Mouse (Mus musculus) left cerebral cortex, adult 8-10 months (tissue): ENCODE measurements around the gene Hpse2. TPM values are rescaled to one million over a fixed set of nuclear protein-coding genes. Genes with fewer than 3 reads are reported as not detected.

ENCODE experiments used
- DNase-seq, 2 experiments: peaks; one replicate each; pipeline ENCODE4 v3.0.0; 2022; ENCODE audit warnings: low spot score in 2 of 2
- total RNA-seq, 4 experiments: library from RNA; stranded (reverse); gene quantifications; 2 replicates each; pipeline ENCODE4 v1.2.4; 2022

Gene Hpse2
- total RNA-seq, 4 experiments from 2014 or later, result 0.08 to 0.13 (median 0.09) TPM; not detected in 1

DNA sequence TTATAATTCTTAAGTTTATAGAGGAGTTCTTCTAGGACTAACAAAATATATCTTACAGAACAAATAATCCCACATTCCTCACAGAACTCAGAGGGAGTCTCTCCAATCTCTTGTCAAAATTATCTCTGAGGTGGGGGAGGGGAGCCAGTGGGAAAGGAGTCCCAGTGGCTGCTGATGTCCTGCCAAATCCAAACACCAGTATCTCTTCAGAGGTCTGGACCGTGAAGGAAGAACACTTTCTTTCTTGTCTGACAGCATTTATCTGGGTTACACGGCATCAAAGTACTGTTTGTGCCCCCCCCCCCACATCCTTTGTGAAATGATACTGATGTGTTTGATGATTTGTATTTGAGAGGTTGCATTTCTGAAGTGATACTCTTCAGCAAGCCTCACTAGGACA is 213.3 kb downstream of the Hpse2 start:
- DNase-seq, result no peak

DNA sequence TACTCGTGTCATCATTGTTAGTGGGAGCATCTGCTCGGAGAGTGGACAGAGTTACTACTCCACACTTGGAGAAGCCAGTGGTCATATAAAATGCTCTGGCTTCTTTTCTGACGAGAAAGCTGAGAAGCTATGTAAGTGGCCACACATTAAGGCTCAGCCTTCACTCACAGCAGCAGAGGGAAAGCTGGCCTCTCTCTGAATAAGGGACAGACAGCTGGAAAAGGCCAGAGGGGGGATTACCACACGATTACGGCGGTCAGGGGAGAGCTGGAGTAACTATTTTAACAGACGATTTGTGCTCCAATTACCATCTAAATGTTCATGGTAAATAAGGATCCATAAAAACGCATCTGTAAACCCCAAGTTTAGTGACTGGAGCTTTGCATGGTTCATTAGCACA is 232.1 kb downstream of the Hpse2 start:
- DNase-seq, result no peak

DNA sequence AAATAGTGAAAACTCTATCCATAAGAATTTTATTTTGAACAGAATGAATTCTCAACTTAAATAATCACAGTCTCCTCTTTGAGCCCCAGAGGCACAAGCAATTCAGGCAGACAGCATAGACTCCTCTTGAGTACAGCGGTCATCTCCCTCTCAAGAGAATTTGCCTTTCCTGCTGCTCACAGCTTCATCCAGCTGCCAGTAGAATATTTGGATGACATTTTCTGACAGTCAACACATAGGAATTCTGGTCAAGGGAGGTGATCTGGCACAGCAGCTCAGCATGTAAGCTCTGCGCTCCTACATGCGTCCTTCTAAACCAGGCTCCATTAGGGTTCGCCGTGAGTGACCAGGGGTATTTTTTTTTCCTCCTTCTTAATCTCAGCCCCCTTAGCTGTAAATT is 232.6 kb downstream of the Hpse2 start:
- DNase-seq, result no peak

DNA sequence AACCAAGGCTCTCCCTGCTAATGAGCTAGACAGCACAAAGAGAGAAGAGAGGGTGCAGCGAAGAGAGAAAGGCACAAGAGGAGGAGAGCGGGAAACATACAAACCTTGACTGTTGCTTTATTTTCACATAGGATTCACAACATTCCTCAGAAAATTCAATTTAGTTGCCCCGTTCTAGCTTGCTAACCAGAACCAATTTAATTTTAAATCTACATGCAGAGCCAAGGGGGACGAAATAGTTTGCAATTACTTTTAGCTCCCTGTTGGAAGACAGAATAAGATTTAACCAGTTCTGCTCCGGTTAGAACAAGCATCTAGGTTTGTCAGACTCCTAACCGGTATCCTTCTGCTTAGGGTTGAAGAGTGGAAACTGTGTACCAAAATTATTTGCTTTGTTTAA is 240.3 kb downstream of the Hpse2 start:
- no peak for DNase-seq

DNA sequence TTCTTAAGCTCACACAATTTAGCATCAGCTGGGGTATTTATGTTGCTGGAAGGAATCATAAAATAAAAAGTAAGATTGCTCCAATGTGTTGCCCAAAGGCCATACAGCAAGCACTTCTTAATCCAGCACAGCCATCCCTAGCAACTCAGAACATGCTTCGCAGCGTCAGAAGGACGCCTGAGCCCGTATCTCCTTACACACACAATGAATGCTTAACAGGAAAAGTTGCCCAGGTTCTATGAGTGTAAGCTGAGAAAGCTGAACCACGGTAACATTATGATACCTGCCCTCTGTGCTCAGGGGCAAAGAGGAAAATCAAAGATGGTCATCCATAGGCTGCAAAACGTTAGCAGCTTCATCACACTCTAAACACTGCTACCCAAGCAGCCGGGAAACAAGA is 241.3 kb downstream of the Hpse2 start:
- DNase-seq, result no peak

DNA sequence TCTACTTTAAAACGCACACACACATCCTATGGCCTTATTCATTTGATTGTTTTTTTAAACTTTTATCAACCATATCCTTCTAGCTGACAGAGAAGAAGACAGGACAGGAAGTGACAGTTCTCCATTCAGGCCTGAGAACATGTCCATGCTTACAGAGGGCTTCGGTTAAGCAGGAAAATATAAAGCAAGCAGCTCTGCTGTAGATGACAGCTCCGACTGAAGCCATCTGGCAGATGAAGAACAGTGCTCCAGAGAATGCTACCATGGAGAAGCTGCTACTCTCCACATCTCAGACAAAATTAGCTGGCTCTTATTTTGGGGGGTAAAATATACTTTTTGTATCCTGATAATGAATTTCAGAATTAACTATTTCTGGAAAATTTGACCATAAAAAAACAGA is 246.5 kb downstream of the Hpse2 start:
- no peak for DNase-seq

DNA sequence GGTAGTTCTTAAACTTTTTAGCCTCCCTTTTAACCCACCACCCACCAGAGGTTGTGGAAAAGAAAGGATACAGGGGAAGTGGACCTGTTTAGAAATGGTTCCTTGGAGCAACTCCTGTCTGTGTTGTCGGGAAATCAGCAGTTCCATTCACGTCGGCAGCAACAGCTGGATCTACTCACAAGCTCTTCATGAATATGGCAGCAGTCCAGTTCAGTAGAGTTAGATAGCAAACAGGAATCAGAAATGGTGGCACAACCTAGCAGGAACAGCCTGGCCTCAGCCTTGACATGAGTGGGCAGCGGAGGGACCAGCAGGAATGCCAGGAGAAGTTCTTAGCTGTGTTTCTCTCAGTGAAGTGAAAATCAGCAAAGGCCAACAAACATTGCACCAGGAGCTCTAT is 278.4 kb downstream of the Hpse2 start:
- no peak for DNase-seq

DNA sequence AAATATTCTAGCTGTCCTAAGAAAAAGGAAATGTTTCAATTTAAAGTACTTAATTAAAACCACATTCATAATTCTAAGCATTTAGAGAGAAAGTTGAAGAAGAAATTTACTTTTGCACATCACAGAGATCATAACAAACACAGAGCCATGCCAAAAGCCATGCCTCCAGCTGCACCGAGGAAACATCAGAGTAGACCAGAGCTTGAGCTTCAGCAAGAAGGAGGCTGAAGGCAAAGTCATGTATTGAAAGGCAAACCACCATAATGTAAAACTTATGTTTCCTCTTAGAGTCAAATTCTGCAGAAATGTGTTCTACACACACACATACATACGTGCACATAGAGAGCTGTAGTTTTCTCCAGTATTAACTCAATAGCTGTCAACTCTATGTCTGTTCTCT is 291.2 kb downstream of the Hpse2 start:
- DNase-seq, result no peak

DNA sequence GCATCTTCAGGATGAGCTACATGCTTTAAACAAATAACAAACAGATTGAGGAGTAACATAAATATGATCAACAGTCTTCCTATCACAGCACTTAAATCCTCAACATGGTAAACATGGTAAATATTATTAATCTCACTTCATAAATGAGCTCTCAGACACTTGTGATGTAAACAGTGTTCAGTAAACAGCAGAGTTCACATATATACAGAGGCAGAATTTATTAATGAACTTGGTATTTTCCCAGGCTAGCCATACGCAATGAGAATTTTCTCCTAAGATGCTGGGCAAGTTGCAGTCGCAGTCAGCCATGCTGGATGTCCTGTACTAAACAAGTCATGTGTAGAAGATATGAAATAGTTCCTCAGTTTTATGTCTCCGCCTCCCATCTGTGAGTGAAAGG is 300.9 kb downstream of the Hpse2 start:
- DNase-seq, result no peak

DNA sequence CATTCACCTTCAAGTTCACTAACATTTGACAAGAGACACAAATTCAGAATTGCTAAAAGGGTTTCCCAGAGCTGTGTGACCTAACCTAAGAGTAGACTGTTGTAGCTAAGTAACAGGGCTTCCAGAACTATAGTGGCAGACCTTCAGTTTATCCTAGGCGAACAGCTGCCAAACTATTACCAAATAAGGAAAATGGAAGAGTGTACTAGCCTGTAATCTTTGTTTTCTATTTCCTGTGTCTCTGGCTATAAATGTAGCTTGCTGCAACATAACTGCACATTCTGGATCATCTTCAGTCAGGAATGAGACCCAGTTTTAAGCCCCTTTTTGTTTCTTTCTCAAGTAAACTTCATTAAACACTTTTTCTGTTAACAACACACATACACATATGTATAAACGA is 324.0 kb downstream of the Hpse2 start:
- DNase-seq, result no peak

DNA sequence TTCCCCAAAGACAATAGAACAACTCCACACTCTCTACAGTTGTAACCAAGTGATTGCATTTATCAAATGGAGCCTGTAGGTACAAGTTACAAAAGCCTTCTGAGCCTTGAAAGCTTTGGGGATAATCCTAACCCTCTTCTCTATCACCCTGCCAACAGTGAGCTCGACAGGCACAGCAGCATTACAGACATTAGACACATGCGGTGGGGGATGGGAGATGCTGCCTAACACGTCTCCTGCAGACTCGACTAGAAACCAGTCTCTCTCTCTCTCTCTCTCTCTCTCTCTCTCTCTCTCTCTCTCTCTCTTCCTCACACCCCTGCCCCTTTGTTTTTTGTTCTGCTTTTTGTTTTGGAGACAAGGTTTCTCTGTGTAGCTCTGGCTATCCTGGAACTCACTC is 343.6 kb downstream of the Hpse2 start:
- no peak for DNase-seq

DNA sequence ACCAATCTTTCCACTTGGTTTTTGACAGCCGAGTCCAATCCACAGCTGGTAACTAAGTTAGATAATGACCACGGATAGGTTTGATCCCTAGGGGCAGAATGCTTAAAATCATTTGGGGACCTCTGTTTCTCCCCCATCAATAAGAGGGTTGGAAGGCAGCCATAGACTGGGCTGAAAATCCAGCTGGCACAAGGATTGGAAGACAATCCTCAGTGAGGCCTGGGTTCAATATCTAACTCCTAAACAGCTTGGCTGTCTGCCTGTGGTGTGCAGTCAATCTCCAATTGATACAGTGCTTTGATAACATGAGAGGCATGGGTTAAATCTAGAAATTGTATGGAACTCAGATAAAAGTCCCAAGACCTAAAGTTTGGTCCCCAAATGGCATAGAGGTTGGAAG is 345.4 kb downstream of the Hpse2 start:
- no peak for DNase-seq

DNA sequence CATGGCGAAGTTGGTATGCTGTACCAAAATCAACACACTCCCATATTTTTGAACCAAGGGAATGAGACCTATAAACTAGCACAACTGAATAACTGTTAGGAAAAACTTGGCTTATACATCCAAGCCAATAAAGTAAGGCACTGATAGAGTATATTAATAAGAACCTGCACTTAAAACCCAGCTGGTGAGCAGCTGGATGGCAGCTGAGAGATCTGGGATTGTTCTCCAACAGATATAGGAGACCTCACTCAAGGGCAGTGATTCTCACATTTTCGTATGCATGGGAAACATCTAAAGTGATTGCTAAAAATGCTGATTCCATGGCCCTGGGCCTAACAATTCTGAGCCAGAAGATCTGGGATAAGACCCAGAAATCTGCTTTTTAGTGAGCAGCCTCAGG is 345.9 kb downstream of the Hpse2 start:
- no peak for DNase-seq

DNA sequence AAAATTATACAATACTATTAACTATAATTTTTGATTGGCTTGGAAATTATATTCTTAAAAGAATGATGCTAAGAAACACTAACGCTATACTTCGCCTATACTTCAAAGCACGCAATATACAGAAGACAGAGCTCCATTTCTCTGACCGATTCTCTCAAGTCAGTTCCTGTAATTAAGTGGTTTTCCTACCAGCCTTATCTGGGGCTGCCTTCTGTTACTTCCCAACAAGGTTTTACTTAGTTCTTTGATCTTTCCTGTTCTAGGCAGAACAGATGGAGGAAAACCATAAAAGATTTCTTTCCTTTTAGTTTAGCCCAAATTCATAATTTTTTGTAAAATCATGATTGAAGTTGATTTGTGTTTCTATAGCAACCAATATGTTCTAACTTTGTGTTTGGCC is 351.8 kb downstream of the Hpse2 start:
- no peak for DNase-seq

DNA sequence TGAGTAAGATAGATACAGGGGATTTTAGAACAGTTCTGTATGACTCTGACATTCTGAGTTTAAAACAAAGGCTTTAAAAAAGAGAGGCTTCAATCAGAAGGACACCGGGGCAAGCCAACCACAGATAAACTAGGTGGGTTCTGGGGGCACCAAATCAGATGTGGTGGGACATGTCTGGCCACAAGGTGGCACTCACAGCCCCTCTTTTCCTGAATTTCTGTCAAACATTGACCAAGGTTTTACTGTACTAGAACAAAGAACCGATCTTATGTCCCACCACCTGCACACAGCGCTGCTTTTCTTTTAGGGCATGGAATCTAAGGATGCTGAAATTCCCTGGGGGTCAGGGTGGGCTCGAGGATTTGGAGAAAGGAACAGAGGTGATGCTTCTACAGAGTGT is 360.9 kb downstream of the Hpse2 start:
- DNase-seq, result peak in 1 of 2 experiments; percentile 12

DNA sequence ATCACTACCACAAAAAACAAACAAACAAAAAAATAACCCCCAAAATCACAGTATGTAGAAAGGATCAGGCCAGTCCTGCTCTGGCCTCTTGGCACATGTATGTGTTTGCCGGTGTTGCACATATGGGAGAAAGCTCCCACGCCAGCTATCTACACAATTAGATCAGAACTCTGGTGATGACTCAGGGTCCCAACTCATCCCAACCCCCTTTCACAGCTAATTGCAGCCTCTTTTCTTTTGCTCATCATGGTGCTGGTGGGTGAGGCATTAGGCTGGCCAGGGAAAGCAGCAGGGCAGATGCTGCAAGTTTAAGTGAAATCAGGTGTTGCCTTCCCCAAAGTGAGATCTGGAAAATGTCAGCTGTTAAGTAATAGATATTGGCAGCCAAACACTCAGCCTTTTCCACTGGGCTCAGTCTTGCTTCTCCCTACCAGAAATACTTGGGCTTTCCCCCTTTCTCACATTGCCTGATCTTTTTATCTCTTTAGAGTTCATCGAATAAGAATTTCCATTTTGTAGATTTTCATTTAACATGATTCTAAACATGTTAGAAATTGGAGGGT is 365.5 kb downstream of the Hpse2 start:
- DNase-seq, result no peak

DNA sequence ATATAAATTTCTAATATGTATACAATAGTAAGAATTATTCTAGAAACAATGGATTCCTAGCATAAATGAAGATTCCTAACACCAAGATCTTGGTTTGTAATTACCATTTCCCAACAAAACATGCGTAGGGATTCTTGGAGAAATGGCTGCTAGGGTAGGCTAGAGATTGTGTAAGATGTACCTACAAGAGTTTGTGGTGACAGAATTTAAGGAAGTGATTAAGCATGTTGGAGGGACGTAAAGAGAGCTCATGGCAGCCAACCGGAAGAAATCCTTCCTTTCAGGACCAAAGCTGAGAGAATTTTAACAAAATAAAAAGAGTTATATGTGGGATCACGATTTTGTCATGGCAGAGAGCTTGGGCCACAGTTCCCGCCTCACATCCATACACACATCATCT is 369.4 kb downstream of the Hpse2 start:
- DNase-seq, result no peak

DNA sequence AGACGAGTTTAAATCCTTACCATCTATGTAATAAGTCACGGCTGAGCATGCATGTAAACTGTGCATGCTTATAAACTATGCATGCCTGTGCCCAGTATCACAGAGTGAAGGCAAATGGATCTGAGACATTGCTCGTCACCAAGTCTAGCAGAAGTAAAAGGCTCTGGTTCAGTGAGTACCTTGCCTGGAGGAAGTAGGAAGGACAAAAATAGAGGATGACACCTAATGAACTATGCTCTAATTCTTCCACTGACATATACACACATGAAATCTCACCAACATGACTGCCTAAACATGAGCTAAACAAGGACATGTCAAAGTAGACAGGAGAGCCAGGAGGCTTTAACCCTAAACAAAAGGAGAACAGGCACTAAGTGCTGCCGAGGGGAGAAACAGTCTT is 391.7 kb downstream of the Hpse2 start:
- no peak for DNase-seq

DNA sequence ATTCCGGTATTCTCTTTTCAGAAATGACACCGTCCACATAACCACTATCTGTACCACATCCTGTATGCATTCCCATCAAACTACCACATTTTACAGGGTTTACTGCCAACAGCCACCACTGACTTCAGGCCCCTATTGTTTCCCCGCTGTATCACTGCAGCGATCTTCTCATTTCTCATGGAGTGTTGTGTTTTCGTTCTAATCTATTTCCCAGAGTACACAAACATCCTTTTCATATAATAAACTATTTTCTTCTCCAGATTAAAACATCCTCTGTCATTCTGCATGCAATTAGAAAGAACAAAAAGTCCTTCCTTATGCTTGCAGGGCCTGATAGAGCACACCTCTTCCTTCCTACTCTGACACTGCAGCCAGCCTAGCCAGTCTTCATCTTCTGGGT is 399.3 kb downstream of the Hpse2 start:
- no peak for DNase-seq

DNA sequence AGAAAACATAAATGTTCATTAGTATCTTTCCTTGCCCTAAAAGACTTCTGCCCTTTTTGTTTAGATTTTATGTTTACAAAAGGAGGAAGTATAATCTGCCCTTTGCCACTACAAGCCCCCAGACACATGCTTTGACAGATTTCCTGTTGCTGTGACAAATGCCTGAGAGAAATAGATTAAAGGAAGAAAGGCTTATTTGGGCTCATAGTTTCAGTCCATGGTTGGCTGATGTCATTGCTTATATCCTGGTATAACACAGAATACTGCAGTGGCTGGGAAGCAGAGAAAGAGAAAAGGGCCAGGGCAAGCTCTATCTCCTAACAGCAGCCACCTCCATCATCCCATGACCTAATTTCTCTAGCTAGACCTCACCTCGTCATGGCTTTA is 401.8 kb downstream of the Hpse2 start:
- no peak for DNase-seq

DNA sequence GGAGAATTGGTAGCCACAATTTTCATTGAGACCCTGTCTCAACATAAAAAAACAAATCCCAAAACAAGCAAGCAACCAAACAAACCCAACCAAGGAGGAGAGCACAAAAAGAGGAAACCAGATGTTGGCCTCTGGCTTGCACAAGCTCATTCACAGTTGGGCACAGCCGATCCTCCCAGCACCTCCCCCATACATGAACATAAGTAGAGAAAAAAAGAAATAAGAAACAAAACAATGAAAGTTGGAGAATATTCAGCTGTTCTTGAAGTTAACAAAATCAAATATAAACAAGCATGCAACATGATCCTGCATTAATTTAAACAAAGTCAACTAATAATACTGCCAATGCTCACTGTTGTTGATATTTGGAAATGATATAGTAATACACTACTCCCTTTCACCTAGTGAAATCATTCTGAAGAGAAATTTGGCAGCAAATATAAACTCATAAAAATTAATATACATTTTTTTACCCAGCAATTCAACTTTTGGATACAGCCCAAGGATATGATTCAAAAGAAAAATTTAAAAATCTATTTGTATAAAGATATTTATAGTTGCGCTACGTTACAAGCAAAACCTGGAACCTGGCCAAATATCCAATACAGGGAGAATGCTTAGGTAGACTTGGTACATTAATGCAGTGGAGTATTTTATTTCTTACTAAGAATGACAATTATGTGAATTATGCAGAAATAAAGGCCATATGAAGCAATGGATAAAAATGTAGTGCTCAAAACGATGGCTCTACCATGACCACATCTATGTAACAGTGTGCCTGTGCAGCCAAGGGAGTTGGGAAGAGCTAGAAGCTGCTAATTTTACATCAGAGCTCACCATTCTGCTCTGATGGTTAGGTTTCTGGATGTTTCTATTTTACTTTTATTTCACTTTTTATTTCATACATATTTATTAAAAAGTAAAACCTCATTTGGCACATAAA is 402.5 kb downstream of the Hpse2 start:
- no peak for DNase-seq

DNA sequence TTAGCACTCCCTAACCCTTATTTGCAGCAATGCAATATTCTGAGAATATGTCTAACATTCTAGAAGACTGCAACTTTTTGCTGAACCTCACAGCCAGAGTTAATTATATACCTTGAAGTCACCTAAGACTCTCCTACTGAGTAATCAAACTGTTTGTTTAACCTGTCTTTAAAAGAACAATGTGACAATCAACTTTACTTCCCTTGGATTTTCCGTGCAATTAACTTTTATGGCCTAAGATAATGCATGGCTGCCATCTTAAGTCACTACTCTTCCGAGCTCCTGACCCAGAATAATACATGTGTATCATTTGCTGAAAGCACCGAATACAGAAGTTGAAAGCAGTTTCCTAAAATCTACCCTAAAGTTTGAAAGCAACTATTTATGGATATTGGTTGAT is 407.6 kb downstream of the Hpse2 start:
- DNase-seq, result no peak

DNA sequence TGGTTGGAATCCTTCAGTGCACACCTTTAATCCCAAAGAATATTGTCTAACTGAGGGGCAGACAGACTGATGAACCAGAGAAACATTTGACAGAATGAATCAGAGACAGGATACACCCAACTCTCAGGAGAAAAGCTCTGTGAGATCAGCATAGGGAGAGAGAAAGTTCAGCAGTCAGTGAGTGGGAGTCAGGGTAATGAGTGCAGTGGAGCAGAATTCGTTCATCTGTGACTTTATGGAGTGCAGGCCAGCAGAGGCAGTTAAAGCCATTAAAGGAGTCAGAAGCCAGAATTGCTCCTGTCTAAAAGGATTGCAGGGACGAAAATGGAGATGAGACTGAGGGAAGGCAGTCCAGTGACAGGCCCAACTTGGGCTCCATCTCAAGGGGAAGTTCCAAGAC is 410.2 kb downstream of the Hpse2 start:
- no peak for DNase-seq
